Mouse (Mus musculus): Measurements from ENCODE around the gene Acads. TPM values are rescaled to one million over a fixed set of nuclear protein-coding genes. Genes with fewer than 3 reads are reported as not detected.
"Not testable (repeated sequence)": the region's sequence is repeated elsewhere in the genome, so short reads cannot be mapped to it uniquely, and the experiment has no call there.

Acads gene
- total RNA-seq, 1 experiment from 2014 or later: 197 TPM

DNA sequence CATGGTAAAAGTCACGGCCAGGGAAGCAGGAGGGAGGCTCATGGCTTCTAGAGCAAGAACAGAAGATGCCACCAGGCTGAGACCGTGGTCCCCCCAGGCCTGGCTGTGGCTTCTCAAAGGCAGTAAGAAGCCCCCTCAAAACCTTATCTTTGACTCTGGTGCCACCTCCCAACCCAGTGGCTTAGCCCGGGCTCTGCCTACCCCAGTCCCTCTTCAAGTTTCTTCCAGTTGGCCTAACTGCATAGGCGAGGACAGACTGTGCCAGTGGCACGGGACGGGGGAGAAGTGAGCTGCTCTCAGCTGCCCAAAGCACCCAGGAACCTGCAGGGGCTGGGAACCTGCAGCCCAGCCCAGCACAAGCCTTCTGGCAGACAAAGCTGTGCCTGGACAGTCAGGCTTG lies 5.5 kb upstream of the Acads start:
- no peak for DNase-seq

DNA sequence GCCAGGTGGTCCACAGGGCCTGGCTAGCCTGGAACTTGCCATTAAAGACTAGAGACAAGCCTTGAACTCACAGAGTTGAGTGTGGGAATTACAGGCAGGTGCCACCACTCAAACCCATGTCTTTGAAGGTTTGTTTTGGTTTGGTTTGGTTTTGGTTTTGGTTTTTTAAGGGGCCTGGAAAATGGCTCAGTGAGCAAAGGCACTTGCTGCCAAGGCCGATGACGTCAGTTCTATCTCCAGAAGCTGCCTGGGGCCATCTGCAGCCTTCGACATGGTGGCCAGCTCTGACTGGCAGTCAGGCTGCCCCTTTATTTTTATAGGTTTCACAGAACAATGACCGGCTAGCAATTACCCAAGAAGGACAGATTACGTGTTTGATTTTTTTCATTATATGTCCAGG lies 1.8 kb upstream of the Acads start:
- no peak for DNase-seq

DNA sequence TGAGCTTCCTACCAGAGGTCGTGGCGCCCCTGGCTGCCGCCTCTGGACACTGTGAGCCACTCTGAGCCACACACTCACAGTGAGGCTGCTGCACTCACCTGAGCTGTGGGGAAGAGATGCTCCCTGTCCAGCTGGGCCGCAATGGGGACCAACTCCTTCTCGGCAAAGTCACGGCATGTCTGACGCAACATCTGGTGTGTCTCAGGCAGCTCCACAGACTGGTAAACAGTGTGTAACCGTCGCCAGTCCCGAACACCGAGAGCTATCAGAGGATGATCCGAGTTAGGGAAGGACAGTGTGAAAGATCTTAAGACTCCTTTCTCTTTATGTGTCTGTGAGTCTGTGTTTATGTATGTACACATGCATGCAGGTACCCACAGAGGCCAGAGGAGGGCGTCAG lies 1.7 kb downstream of the Acads start:
- no peak for DNase-seq

- no peak for DNase-seq
Observed at GRCm38 (mm10) chr5:115116426-115116825, 2.7 kb downstream of the Acads start.

DNA sequence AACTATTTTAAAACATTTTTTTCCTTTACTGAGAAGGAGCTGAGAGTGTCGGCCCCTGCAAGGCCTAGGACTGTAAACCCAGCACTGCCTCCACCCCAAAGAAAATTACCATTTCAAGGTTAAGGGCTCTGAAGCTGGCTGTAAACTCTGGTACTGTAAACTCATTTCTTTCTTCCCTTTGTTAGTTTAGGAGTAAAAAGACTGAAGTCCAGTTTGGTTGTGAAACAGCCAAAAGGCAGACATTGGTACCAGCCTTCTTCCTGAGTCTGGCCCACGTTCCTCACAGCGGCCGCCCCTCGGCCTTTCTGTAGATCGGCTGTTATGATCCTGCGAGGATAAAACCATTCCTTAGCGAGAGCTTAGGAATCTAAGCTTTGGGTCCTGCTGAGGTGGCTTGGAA lies 4.6 kb downstream of the Acads start:
- DNase-seq: no peak

GRCm38 (mm10) chr5:115113244-115113643 lies 5.9 kb downstream of the Acads start:
- DNase-seq: no peak

DNA sequence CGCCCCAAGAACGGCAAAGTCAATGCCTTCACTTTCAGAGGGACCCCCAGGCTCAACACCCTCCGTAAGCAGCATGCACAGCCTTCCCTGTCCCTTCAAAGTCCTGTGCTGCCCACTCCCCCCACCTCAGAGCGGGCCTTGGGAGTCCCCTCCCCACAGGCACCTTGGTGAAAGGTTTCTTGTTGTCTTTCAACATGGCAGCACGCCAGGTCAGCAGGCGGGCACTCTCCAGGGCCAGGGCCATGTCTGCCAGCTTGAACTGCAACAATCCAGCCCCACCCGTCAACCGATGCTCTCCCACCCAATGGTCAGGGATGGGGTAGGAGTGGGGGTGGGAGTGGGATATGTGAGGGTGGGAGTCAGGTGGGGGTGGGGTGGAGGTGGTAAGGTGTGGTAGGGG lies 8.0 kb downstream of the Acads start:
- DNase-seq: no peak

GRCm38 (mm10) chr5:115103253-115103652 lies 15.9 kb downstream of the Acads start:
- not testable (repeated sequence) for DNase-seq

DNA sequence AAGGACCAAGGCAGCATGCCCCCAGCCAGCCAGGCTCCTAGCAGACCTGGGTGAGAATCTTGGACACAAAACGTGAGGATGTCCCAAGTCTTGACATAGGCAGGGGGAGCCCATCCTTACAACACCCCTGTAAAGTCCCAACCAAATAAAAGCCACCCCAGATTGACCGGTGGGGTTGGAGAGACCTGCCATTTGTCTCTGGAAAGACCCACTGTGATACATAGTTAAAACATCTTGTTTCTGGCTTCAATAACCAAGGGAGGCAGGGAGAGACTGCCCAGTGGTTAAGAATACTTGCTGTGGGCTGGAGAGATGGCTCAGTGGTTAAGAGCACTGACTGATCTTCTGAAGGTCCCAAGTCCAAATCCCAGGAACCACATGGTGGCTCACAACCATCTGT lies 16.9 kb downstream of the Acads start:
- DNase-seq: no peak

DNA sequence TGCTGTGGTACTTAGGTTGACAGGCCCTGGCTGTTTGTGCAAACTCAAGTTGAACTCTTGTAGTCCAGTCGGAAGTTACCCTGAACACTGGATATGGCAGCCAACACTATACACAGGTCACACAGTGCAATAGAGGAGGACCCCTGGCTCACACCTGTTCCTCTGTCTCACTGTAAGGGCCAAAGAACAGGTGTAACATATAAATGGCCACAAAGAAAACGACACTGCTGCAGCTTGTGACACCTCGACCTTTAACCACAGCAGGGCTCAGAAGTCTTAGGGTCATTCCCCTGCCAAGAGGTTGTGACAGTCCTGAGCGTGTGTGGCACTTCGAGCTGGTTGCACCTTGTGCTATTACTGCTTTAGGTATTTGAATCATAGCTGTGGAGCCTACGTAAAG lies 18.7 kb downstream of the Acads start:
- DNase-seq: no peak

DNA sequence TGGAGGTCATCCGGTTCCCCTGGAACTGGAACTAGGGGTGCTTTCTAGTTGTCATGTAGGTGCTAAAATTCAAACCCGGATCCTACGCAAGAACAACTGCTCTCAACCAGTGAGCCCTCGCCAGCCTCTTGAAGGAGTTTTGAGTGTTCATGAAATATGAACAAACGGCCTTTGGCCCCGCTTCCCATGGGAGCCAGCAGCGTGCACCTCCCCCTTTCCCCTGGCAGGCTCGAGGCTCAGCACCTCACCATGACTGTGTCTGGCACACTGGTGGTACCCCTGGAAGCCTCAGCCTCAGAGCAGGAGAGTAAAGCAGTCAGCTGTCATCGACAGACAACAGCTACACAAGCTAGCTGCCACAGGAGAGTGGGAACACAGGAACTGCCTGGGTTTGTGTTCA lies 19.2 kb downstream of the Acads start:
- DNase-seq: peak; percentile 60

DNA sequence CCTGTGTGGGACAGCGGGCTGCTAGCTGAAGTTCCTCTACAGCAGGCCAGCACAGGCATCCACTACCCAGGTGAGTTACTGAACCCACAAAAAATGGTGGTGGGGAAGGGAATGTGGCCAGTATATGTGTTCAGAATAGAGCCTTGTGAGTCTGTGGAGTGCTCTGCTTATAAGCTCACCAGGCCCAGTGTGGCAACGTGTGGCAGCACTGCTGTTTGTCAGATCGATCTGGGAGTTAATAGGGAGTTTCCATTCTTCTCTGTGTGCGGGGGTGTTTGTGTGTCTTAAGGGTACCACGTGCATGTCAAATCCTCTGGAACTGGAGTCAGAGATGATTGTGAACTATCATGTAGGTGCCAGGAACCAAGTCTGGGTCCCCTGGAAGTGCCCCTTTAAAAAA lies 19.6 kb downstream of the Acads start:
- no peak for DNase-seq

DNA sequence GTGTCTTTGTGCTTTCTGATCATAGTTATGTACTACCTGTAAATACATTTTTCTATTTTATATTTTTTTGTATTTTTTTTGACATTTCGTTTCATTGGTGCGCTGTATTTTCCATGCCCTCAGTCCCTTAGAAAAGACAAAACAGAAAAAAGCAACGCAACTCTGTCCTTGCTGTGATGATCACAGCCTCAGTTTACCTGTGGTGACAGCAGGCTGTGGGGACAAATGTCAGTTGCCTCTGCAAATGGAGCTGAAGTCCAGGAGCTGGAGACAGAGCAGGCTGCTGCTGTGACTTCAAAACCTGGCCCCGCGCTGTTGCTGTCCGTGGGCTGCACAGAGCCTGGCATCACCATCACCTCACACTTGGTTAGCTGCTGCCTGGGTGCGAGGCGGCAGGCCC lies 21.0 kb downstream of the Acads start, which contains the start of gene Gm10401:
TSS of gene Gm10401 (minus strand) at position 101 of the 400 bp plus-strand sequence.
- DNase-seq: no peak

DNA sequence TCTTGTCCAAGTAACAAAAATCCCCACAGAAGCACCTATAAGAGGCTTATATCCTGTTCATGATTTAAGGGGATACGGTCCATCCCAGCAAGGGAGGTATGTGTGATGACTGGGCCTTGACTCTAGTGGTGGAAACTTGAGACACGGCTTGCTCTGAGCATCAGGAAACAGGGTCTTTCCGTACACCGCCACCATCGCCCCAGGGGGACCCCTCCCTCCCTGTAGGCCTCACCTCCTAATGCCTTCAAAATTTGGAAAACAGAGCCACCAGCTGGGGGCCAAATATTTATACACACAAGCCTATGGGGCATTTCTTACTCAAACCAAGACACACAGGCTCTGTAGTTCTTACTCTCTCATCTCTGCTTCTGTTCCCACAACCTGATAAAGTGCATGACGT lies 27.4 kb downstream of the Acads start:
- no peak for DNase-seq

GRCm38 (mm10) chr5:115091015-115091414 lies 28.1 kb downstream of the Acads start:
- DNase-seq: no peak

DNA sequence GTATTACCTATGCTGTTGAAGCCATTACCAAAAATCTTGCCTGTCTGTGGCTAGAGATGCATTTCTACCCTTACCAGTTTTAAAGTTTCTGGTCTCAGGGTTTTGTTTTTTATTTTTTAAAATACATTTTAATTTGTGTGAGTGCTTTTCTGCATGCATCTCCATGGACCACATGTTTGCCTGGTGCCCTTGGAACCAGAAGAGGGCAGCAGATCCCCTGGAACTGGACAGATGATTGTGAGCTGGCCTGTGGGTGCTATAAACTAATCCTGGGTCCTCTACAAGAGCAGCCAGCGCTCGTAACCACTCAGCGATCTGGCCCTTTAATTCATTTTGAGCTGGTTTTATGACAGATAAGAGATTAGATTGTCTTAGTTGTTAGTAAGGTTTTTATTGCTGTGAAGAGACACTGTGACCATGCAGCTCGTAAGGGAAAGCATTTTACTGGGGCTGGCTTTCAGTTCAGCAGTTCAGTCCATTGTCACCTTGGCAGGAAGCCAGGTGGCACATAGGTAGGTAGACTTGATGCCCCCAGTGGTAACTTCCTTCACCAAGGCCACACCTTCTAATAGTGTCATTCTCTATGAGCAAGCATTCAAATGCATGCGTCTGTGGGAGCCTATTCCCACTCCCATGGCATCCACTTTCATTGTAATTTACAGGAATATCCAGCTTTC lies 29.4 kb downstream of the Acads start:
- no peak for DNase-seq

GRCm38 (mm10) chr5:115085675-115086074 lies 33.5 kb downstream of the Acads start:
- DNase-seq: no peak

DNA sequence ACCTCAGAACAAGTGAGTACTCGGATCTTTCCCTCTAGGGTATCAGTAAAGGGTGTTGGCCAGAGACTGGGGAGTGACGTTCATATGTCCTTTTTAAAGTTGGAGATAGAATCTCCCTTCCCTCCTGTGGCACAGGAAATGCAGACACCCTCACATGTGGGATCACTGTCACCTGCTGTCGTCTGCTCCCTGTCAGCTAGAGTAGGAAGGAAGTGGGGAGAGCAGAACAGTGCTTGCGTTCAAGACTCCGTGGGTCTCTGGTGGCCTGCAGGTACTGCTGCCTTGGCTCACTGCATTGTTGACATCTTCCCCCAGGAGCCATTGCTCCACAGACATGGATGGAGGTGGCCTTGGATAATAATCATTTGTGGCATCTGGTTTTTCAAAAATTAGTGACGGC lies 35.7 kb downstream of the Acads start:
- DNase-seq: no peak

DNA sequence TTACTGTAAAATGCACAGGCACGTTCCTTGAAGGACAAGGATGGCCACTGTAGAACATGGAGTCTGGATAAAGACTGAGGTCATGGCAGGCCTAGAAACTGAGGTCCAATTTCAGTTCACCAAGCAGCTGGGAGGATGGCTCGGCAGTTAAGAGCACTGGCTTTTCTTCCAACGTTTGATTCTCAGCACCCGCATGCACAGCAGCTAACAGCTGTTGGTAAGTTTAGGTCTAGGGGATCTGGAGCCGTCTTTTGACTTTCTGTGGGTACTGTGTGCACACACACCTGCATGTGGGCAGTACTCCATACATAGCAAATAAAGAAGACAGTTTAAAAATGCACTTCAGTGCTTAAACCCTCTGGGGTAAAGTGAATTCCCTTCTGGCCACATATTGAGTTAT lies 37.5 kb downstream of the Acads start:
- DNase-seq: no peak

DNA sequence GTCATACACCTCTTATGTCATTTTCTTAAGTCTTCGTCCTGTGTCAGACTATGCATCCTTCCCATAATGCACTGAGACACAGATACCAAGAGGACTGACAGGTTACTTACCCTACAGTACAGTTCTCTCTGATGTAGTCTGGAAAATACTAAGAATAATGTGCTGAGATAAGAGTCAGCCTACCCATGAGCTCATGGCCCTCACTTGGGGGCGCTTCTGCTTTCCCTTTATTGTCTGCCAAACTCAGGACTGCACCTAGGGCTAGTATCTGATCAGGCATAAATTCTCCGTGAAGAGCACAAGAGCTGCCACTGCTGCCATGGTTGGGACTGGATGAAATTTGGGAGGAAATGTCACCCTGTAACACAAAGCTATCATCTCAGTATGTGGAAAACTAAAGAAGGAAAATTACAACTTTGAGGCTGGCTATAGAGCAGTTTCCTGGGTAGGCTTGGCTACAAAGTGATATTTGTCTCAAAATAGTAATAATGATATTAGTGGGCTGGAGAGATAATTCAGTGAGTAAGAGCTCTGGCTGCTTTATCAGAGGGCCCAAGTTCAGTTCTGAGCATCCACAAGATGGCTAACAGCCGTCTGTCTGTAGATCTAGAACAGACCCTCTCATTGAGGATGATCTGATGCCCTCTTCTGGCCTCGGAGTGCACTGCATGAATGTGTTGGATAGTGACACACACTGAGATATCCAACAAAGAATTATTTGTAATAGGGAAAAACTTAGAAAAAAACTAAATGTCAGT lies 42.8 kb downstream of the Acads start:
- peak; percentile 72 for DNase-seq

DNA sequence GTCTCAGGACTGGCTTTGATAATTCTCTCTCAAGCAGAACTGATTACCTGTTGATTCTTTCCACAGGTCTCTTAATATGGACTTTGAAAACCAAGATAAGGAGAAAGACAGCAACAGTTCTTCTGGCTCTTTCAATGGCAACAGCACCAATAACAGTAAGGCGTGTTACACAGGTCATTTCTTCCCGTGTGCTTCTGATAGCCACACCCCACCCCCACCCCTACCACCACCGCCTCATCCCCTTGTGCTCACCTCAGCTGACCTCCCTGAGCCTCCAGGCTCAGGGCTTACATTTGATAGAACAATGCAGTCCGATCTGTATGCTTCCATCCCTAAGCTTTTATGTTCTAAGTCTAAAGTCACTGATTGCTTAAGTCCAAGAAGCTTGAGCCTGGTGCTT lies 44.4 kb downstream of the Acads start:
- DNase-seq: no peak

DNA sequence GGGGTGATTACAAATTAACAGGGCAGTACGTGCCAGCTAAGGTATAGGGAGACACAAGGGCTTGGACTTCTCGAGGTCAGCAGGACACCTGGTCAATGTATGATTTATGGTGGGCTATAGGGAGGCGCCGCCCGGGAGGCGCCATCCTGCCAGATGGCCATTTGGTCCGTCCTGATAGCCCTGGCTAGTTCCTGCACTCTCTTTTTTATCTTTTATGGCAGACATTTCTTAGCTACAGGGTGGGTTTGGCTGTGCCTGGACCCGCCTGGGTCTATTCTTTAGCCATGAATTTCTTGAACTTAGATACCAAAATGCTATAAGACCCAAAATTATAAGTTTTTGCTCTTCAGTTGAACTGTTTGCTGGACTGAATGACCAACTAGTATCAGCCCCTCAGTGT lies 45.8 kb downstream of the Acads start:
- not testable (repeated sequence) for DNase-seq

DNA sequence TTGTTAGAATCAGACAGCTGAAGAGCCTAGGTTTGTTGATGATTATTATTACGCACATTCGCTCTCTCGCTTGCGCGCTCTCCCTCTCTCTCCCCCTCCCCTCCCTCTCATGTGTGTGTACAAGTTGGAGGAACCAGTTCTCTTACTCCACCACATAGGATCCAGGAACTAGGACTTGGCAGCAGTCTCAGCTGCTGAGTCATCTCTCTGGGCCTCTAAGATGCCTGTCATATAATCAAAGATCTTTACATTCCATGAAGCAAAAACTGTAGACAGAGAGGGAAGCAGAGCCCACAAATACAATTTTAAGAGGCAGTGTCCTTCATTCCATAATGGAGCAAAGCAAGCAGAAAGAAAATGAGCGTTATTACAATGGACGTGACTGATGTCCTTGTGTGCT lies 47.0 kb downstream of the Acads start:
- peak; percentile 56 for DNase-seq

Data from adrenal gland, postnatal 25 days (tissue).